Mouse (Mus musculus) liver, embryonic 15.5 days (tissue): ENCODE results near the gene Arhgap25. TPM values are rescaled to one million over a fixed set of nuclear protein-coding genes. Genes with fewer than 3 reads are reported as not detected.

Experiments used
- polyA plus RNA-seq: library from polyadenylated mRNA; unstranded; fragments of >200 nt; fragmentation: Nextera tagmentation; extraction: Ambion mirVana; gene quantifications from 2 replicates; pipeline ENCODE4 v1.2.1, GENCODE M21; 2015

Arhgap25 gene
- polyA plus RNA-seq, 1 experiment from 2014 or later = 4.0 TPM

Other genes with a start within 250 kb of the Arhgap25 start
- gene Antxr1, start 197.4 kb downstream of the Arhgap25 start, polyA plus RNA-seq = 0.47 and 0.54 TPM in 2 replicates
- gene Gkn1, start 182.3 kb downstream of the Arhgap25 start, polyA plus RNA-seq = not detected in 2 replicates
- gene Gkn2, start 159.9 kb downstream of the Arhgap25 start, polyA plus RNA-seq = not detected in 2 replicates
- not detected in 2 replicates for gene Gkn3, start 144.3 kb downstream of the Arhgap25 start, polyA plus RNA-seq
- 0.13 and 0.20 TPM in 2 replicates for gene Bmp10, start 104.3 kb downstream of the Arhgap25 start, polyA plus RNA-seq
- 5.4 and 6.7 TPM in 2 replicates for gene Prokr1, start 57.5 kb upstream of the Arhgap25 start, polyA plus RNA-seq
- 14.6 and 15.5 TPM in 2 replicates for gene Aplf, start 138.9 kb upstream of the Arhgap25 start, polyA plus RNA-seq
- 0.15 and 0.16 TPM in 2 replicates for gene Efcc1, start 197.6 kb upstream of the Arhgap25 start, polyA plus RNA-seq
- 26.8 and 29.9 TPM in 2 replicates for gene Gp9, start 244.8 kb upstream of the Arhgap25 start, polyA plus RNA-seq